Mouse (Mus musculus): ENCODE data around the gene Pex14. TPM values are rescaled to one million over a fixed set of nuclear protein-coding genes. Genes with fewer than 3 reads are reported as not detected.

The Pex14 gene
- polyA plus RNA-seq, 2 experiments = 32.3 to 37.3 TPM

DNA sequence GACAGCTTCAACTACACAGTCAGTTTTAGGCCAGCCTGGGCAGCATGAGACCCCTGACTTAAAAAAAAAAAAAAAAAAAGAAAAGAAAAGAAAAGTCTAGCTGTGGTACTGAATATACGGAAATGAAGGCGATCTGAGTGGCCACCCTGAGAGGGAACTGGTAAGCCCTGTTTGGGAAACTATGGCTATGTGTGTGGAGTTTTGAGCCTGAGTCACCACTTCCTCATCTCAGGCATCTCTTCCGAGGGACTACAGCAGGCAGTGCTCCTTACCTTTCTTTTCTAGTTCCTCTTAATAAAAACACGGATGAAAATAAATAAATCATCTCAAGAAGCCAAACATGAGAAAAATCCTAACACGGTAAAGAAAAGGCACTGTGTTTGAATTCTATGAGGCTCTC is 98.2 kb downstream of the Pex14 start:
- no peak overlapping the region for H3K9ac ChIP-seq (ENCODE audit: low read depth, low read length, severe bottlenecking)
- no peak for TF ChIP-seq POLR2A (IDR thresholded peaks at IDR 0.05; ENCODE audit: borderline replicate concordance, extremely low read depth, insufficient read depth, insufficient read length)
- peaks cover 10% of the 10 kb centered on the region; the same call in 1 of the 2 replicates for H3K36me3 ChIP-seq (ENCODE audit: control insufficient read depth, insufficient read depth, low read length)
- ATAC-seq (ENCODE audit: low FRiP score, low read depth) (no peak), DNase-seq (ENCODE audit: low spot score) (no peak)
- H3K4me2 ChIP-seq (replicated peaks; ENCODE audit: low read depth, low read length, severe bottlenecking) = no peak overlapping the region
- 85% methylated on average over 5 of the region's 5 CpGs for whole genome bisulfite sequencing
- no peaks in the 10 kb centered on the region for H3K27me3 ChIP-seq (ENCODE audit: control insufficient read depth, insufficient read depth, low read length)
- no peaks in the 10 kb centered on the region for H3K9me3 ChIP-seq (ENCODE audit: control insufficient read depth, low read length)
- H3K27ac ChIP-seq (replicated peaks; ENCODE audit: low read depth, low read length) = no peak overlapping the region
- no peak overlapping the region for H3K4me3 ChIP-seq (replicated peaks; ENCODE audit: low read length)
- H3K4me1 ChIP-seq (ENCODE audit: control insufficient read depth, insufficient read depth, low read length) = no peaks in the 10 kb centered on the region

GRCm38 (mm10) chr4:149000746-149001145 is 98.9 kb downstream of the Pex14 start:
- TF ChIP-seq POLR2A (IDR thresholded peaks at IDR 0.05; ENCODE audit: borderline replicate concordance, extremely low read depth, insufficient read depth, insufficient read length) = no peak
- WGBS = 89% methylated on average over 6 of the region's 6 CpGs
- Histone ChIP-seq H3K9ac (ENCODE audit: low read depth, low read length, severe bottlenecking) (no peak overlapping the region), H3K36me3 (ENCODE audit: control insufficient read depth, insufficient read depth, low read length) (peaks cover 10% of the 10 kb centered on the region; the same call in 1 of the 2 replicates), H3K27me3 (ENCODE audit: control insufficient read depth, insufficient read depth, low read length) (no peaks in the 10 kb centered on the region), H3K4me1 (ENCODE audit: control insufficient read depth, insufficient read depth, low read length) (no peaks in the 10 kb centered on the region), H3K4me3 (replicated peaks; ENCODE audit: low read length) (no peak overlapping the region), H3K27ac (replicated peaks; ENCODE audit: low read depth, low read length) (no peak overlapping the region), H3K9me3 (ENCODE audit: control insufficient read depth, low read length) (no peaks in the 10 kb centered on the region), H3K4me2 (replicated peaks; ENCODE audit: low read depth, low read length, severe bottlenecking) (no peak overlapping the region)
- no peak for DNase-seq (ENCODE audit: low spot score)
- no peak for ATAC-seq (ENCODE audit: low FRiP score, low read depth)

DNA sequence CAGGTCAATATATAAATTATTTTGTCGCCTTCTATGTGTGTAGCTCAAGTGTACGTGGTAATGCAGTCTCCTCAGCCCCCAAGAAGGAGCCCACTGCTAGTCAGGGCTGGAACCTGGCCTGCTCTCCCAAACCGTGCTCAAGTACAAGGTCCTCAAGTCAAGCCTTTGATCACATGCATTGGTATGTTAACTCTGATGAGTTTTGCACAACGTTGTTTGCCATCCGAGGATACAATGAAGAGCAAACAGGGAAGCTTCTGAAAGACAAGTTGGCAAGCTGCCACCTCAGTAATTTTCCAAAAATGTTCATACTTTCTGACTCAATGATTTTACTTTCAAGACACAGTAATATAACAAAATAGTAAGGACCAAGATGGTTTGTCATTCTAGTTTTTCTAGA is 105.7 kb downstream of the Pex14 start:
- Histone ChIP-seq H3K4me3 (replicated peaks; ENCODE audit: low read length) (no peak overlapping the region), H3K9ac (ENCODE audit: low read depth, low read length, severe bottlenecking) (no peak overlapping the region), H3K4me1 (ENCODE audit: control insufficient read depth, insufficient read depth, low read length) (peaks cover 16% of the 10 kb centered on the region), H3K4me2 (replicated peaks; ENCODE audit: low read depth, low read length, severe bottlenecking) (no peak overlapping the region), H3K27ac (replicated peaks; ENCODE audit: low read depth, low read length) (no peak overlapping the region), H3K36me3 (ENCODE audit: control insufficient read depth, insufficient read depth, low read length) (peaks cover 5% of the 10 kb centered on the region; the same call in 1 of the 2 replicates), H3K9me3 (ENCODE audit: control insufficient read depth, low read length) (no peaks in the 10 kb centered on the region), H3K27me3 (ENCODE audit: control insufficient read depth, insufficient read depth, low read length) (0 out of 2 replicates have a peak, but pooled peaks cover 2% of the 10 kb centered on the region)
- DNase-seq (ENCODE audit: low spot score) = no peak
- ATAC-seq (ENCODE audit: low FRiP score, low read depth) = no peak
- 72% methylated on average over 5 of the region's 5 CpGs for WGBS
- TF ChIP-seq POLR2A (IDR thresholded peaks at IDR 0.05; ENCODE audit: borderline replicate concordance, extremely low read depth, insufficient read depth, insufficient read length) = no peak

DNA sequence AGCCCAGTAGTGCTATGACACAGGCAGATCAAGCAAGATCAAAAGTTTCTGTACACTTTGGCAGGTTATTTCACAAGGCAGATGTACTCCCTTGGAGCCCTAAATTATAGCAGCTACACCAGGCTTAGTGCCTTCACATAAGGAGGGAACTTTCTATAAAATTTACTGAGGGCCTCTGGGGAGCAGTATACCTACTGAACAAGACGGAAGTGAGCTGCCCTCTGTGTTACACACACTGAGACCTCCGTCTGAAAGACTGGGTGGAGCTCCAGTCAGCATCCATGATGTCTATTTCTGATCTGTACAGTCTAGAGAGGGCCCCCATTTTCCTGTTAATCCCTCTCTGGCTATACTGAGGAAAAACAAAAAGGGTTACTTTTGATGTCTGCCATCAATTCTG is 109.6 kb downstream of the Pex14 start:
- no peak overlapping the region for H3K4me3 ChIP-seq (replicated peaks; ENCODE audit: low read length)
- TF ChIP-seq POLR2A (IDR thresholded peaks at IDR 0.05; ENCODE audit: borderline replicate concordance, extremely low read depth, insufficient read depth, insufficient read length) = no peak
- H3K4me1 ChIP-seq (ENCODE audit: control insufficient read depth, insufficient read depth, low read length) = peaks cover 40% of the 10 kb centered on the region
- no peaks in the 10 kb centered on the region for H3K9me3 ChIP-seq (ENCODE audit: control insufficient read depth, low read length)
- DNase-seq (ENCODE audit: low spot score) (peak; percentile 22), ATAC-seq (ENCODE audit: low FRiP score, low read depth) (peak; percentile 56; the same call in 1 of the 2 replicates)
- WGBS = 4% methylated on average over 2 of the region's 2 CpGs
- no peaks in the 10 kb centered on the region for H3K36me3 ChIP-seq (ENCODE audit: control insufficient read depth, insufficient read depth, low read length)
- H3K27me3 ChIP-seq (ENCODE audit: control insufficient read depth, insufficient read depth, low read length) = peaks cover 7% of the 10 kb centered on the region; the same call in 1 of the 2 replicates
- H3K27ac ChIP-seq (replicated peaks; ENCODE audit: low read depth, low read length) = no peak overlapping the region
- H3K4me2 ChIP-seq (replicated peaks; ENCODE audit: low read depth, low read length, severe bottlenecking) = no peak overlapping the region
- no peak overlapping the region for H3K9ac ChIP-seq (ENCODE audit: low read depth, low read length, severe bottlenecking)

GRCm38 (mm10) chr4:148985541-148986476 is 113.9 kb downstream of the Pex14 start:
- no peak for TF ChIP-seq POLR2A (IDR thresholded peaks at IDR 0.05; ENCODE audit: borderline replicate concordance, extremely low read depth, insufficient read depth, insufficient read length)
- DNase-seq (ENCODE audit: low spot score) (no peak), ATAC-seq (ENCODE audit: low FRiP score, low read depth) (no peak)
- Histone ChIP-seq H3K27ac (replicated peaks; ENCODE audit: low read depth, low read length) (no peak overlapping the region), H3K4me1 (ENCODE audit: control insufficient read depth, insufficient read depth, low read length) (peaks cover 51% of the 10 kb centered on the region), H3K4me2 (replicated peaks; ENCODE audit: low read depth, low read length, severe bottlenecking) (peak overlapping the region; percentile 4; the same call in 1 of the 2 replicates), H3K9ac (ENCODE audit: low read depth, low read length, severe bottlenecking) (no peak overlapping the region), H3K27me3 (ENCODE audit: control insufficient read depth, insufficient read depth, low read length) (peaks cover 14% of the 10 kb centered on the region), H3K4me3 (replicated peaks; ENCODE audit: low read length) (no peak overlapping the region), H3K36me3 (ENCODE audit: control insufficient read depth, insufficient read depth, low read length) (no peaks in the 10 kb centered on the region), H3K9me3 (ENCODE audit: control insufficient read depth, low read length) (no peaks in the 10 kb centered on the region)
- 18% methylated on average over 24 of the region's 24 CpGs for whole genome bisulfite sequencing

Data from limb, embryonic 14.5 days (tissue).